8 mouse cellular contexts compared by ENCODE assay signal in genomic region chr9:59750267-59751065, GRCm38 (mm10). TPM values are rescaled to one million over a fixed set of nuclear protein-coding genes. Genes with fewer than 3 reads are reported as not detected.
DNase-seq lines count a peak whose midpoint lies in the region; ATAC-seq and TF ChIP-seq lines count a peak whose summit lies in the region.

Gene Senp8, minus strand, starts transcription at chr9:59750710.
Gene Myo9a, plus strand, starts transcription at chr9:59750896.

- peak within 1 kb of the TSS; percentile 82 for H3K9ac ChIP-seq in ES-Bruce4 (ENCODE audit: low read depth, poor library complexity, severe bottlenecking)
- peak within 1 kb of the TSS; percentile 92 for H3K9ac ChIP-seq in forebrain, embryonic 13.5 days
- peak within 1 kb of the TSS; percentile 87 for H3K9ac ChIP-seq in liver, postnatal 0 days (replicated peaks)
- H3K9ac ChIP-seq in neural tube, embryonic 14.5 days (replicated peaks; ENCODE audit: low read depth, low read length), result peak within 1 kb of the TSS; percentile 89

- H3K27ac ChIP-seq in ES-Bruce4 (ENCODE audit: insufficient read depth, low read length), result peak within 1 kb of the TSS; percentile 73
- H3K27ac ChIP-seq in forebrain, embryonic 13.5 days, result peak within 1 kb of the TSS; percentile 91
- peak within 1 kb of the TSS; percentile 94 for H3K27ac ChIP-seq in liver, postnatal 0 days (ENCODE audit: low read depth)
- H3K27ac ChIP-seq in neural tube, embryonic 14.5 days (ENCODE audit: low read depth, low read length), result peak within 1 kb of the TSS; percentile 89

- TF ChIP-seq EP300 in ES-Bruce4 (IDR thresholded peaks at IDR 0.05; ENCODE audit: insufficient read depth, low read depth, low read length), result no peak
- TF ChIP-seq EP300 in liver, postnatal 0 days (IDR thresholded peaks at IDR 0.05; ENCODE audit: low read depth), result no peak

- TF ChIP-seq POLR2A in ES-Bruce4 (IDR thresholded peaks at IDR 0.05; ENCODE audit: insufficient read depth, low read length), result peak; percentile 88

- H3K36me3 ChIP-seq in ES-Bruce4 (ENCODE audit: control insufficient read depth, insufficient read depth, low read length, poor library complexity, severe bottlenecking), result no peaks in the 10 kb centered on the region
- H3K36me3 ChIP-seq in forebrain, embryonic 13.5 days (ENCODE audit: poor library complexity, severe bottlenecking), result no peaks in the 10 kb centered on the region
- H3K36me3 ChIP-seq in liver, postnatal 0 days (replicated peaks; ENCODE audit: insufficient read depth, low read length), result no peaks in the 10 kb centered on the region
- H3K36me3 ChIP-seq in neural tube, embryonic 14.5 days (ENCODE audit: control insufficient read depth, insufficient read depth, low read length), result no peaks in the 10 kb centered on the region

- TF ChIP-seq CTCF in ES-Bruce4 (IDR thresholded peaks at IDR 0.05; ENCODE audit: low read depth, low read length), result no peak
- TF ChIP-seq CTCF in liver, postnatal 0 days (IDR thresholded peaks at IDR 0.05; ENCODE audit: low read depth), result peak; percentile 43

- intact Hi-C loops in heart, postnatal 10 days (cut with DNase I), result no loop called here

- DNase-seq in heart, postnatal 10 days, result peak; percentile 100
- peak; percentile 85 for DNase-seq in large intestine, adult 2 months (ENCODE audit: low read depth, low spot score)
- peak; percentile 100 for DNase-seq in liver, postnatal 0 days
- peak; percentile 100 for DNase-seq in testis, postnatal 10 days (ENCODE audit: low spot score)

- H3K27me3 ChIP-seq in ES-Bruce4 (ENCODE audit: control insufficient read depth, insufficient read depth, low read length, poor library complexity, severe bottlenecking), result no peaks in the 10 kb centered on the region
- H3K27me3 ChIP-seq in forebrain, embryonic 13.5 days, result no peaks in the 10 kb centered on the region
- no peaks in the 10 kb centered on the region for H3K27me3 ChIP-seq in liver, postnatal 0 days (ENCODE audit: insufficient read depth, low read length)
- H3K27me3 ChIP-seq in neural tube, embryonic 14.5 days (ENCODE audit: control insufficient read depth, insufficient read depth, low read length), result no peaks in the 10 kb centered on the region

- H3K4me2 ChIP-seq in forebrain, embryonic 13.5 days, result peak within 1 kb of the TSS; percentile 75
- H3K4me2 ChIP-seq in liver, postnatal 0 days (ENCODE audit: low read depth, low read length), result peak within 1 kb of the TSS; percentile 97
- peak within 1 kb of the TSS; percentile 81 for H3K4me2 ChIP-seq in neural tube, embryonic 14.5 days (ENCODE audit: low read depth, low read length)

- H3K9me3 ChIP-seq in ES-Bruce4 (replicated peaks; ENCODE audit: control insufficient read depth, insufficient read depth, low read length, poor library complexity, severe bottlenecking), result no peaks in the 10 kb centered on the region
- no peaks in the 10 kb centered on the region for H3K9me3 ChIP-seq in forebrain, embryonic 13.5 days (replicated peaks)
- no peaks in the 10 kb centered on the region for H3K9me3 ChIP-seq in liver, postnatal 0 days (ENCODE audit: low read length)
- no peaks in the 10 kb centered on the region for H3K9me3 ChIP-seq in neural tube, embryonic 14.5 days (ENCODE audit: control insufficient read depth, low read length)

- WGBS in forebrain, embryonic 13.5 days, result under 1% methylated on average over 40 of the region's 59 CpGs
- 1% methylated on average over 59 of the region's 59 CpGs for WGBS in large intestine, adult 2 months
- WGBS in liver, postnatal 0 days (ENCODE audit: insufficient replicate concordance), result under 1% methylated on average over 55 of the region's 59 CpGs
- under 1% methylated on average over 59 of the region's 59 CpGs for WGBS in neural tube, embryonic 14.5 days

- peaks cover 2% of the 10 kb centered on the region for H3K4me1 ChIP-seq in ES-Bruce4 (ENCODE audit: control insufficient read depth, insufficient read depth, low read length)
- peaks cover 16% of the 10 kb centered on the region for H3K4me1 ChIP-seq in forebrain, embryonic 13.5 days
- H3K4me1 ChIP-seq in liver, postnatal 0 days (ENCODE audit: insufficient read depth), result peaks cover 20% of the 10 kb centered on the region
- H3K4me1 ChIP-seq in neural tube, embryonic 14.5 days (ENCODE audit: control insufficient read depth, insufficient read depth, low read length), result peaks cover 5% of the 10 kb centered on the region; the same call in 1 of the 2 replicates

- H3K4me3 ChIP-seq in ES-Bruce4 (ENCODE audit: low read depth, low read length), result peak within 1 kb of the TSS; percentile 98
- H3K4me3 ChIP-seq in forebrain, embryonic 13.5 days, result peak within 1 kb of the TSS; percentile 90
- H3K4me3 ChIP-seq in liver, postnatal 0 days (ENCODE audit: low read depth, low read length), result peak within 1 kb of the TSS; percentile 93
- peak within 1 kb of the TSS; percentile 93 for H3K4me3 ChIP-seq in neural tube, embryonic 14.5 days (ENCODE audit: low read depth, low read length)

- peak; percentile 76 for ATAC-seq in cerebellum, adult (ENCODE audit: insufficient number of reproducible peaks, low FRiP score, low TSS enrichment)
- ATAC-seq in forebrain, embryonic 13.5 days, result peak; percentile 94
- ATAC-seq in liver, postnatal 0 days, result peak; percentile 91
- peak; percentile 94 for ATAC-seq in neural tube, embryonic 14.5 days (ENCODE audit: low read depth)

RNA-seq across cellular contexts. Expression of gene Senp8, which starts in this region (rescaled TPM):
- 16.3 and 21.2 TPM in 2 replicates for polyA plus RNA-seq in ES-Bruce4 (2011; ENCODE audit: insufficient read depth, insufficient read length, low read depth, missing spikeins)
- 12.4 and 13.1 TPM in 2 replicates for polyA plus RNA-seq in forebrain, embryonic 13.5 days (2015; fragmentation: Nextera tagmentation; extraction: Ambion mirVana)
- 1 to 10 TPM; 4.4 to 8.3 TPM for total RNA-seq in heart, postnatal 10 days (2021)
- 2.3 and 2.9 TPM in 2 replicates for polyA plus RNA-seq in large intestine, adult 2 months (2012; rRNA removed)
- 1.6 and 2.1 TPM in 2 replicates for polyA plus RNA-seq in liver, postnatal 0 days (2015; fragmentation: Nextera tagmentation; extraction: Ambion mirVana)
- polyA plus RNA-seq in neural tube, embryonic 14.5 days (2014; fragmentation: Nextera tagmentation; extraction: Ambion mirVana), result 13.3 and 13.5 TPM in 2 replicates

RNA-seq across cellular contexts. Expression of gene Myo9a, which starts in this region (rescaled TPM):
- 17.6 and 24.5 TPM in 2 replicates for polyA plus RNA-seq in ES-Bruce4 (2011; ENCODE audit: insufficient read depth, insufficient read length, low read depth, missing spikeins)
- polyA plus RNA-seq in forebrain, embryonic 13.5 days (2015; fragmentation: Nextera tagmentation; extraction: Ambion mirVana), result 19.2 and 21.7 TPM in 2 replicates
- 10 to 100 TPM; 19.3 to 21.0 TPM for total RNA-seq in heart, postnatal 10 days (2021)
- 1.0 and 1.7 TPM in 2 replicates for polyA plus RNA-seq in large intestine, adult 2 months (2012; rRNA removed)
- 2.7 and 2.9 TPM in 2 replicates for polyA plus RNA-seq in liver, postnatal 0 days (2015; fragmentation: Nextera tagmentation; extraction: Ambion mirVana)
- polyA plus RNA-seq in neural tube, embryonic 14.5 days (2014; fragmentation: Nextera tagmentation; extraction: Ambion mirVana), result 37.9 and 38.9 TPM in 2 replicates

Comparison
In these comparisons a context has a peak if more than half of its experiments do, and no peak if none do; other contexts are left out.
1. Peak in every context shown above with its lines: DNase-seq, ATAC-seq, H3K4me3 ChIP-seq and H3K27ac ChIP-seq.